Mouse (Mus musculus) heart, embryonic 15.5 days (tissue): ENCODE measurements around the gene Pth2. TPM values are rescaled to one million over a fixed set of nuclear protein-coding genes. Genes with fewer than 3 reads are reported as not detected.
A peak's percentile ranks its signal among the peaks of the same experiment; 100 is the strongest.
"Not testable (repeated sequence)": the region's sequence is repeated elsewhere in the genome, so short reads cannot be mapped to it uniquely, and the experiment has no call there.

Experiments
- ATAC-seq: fragments of 200-750 bp; cut with Nextera tagmentation; replicated peaks from 2 replicates; pipeline ENCODE4 v1.8.0; 2017; ENCODE audit warnings: low read depth, moderate TSS enrichment; ENCODE audit not compliant: insufficient number of reproducible peaks, insufficient read depth, low FRiP score
- H3K27ac ChIP-seq: fragments of 300-500 bp; sonication (generic); 2 replicates; pipeline ENCODE4 v1.5.1; 2015; ENCODE audit warnings: mild to moderate bottlenecking, inconsistent platforms
- H3K27me3 ChIP-seq: fragments of 300-500 bp; sonication (generic); 2 replicates; pipeline ENCODE4 v1.6.1; 2015; ENCODE audit warnings: inconsistent platforms
- H3K36me3 ChIP-seq: fragments of 300-500 bp; sonication (generic); 2 replicates; pipeline ENCODE4 v1.6.1; 2015; ENCODE audit warnings: mild to moderate bottlenecking, inconsistent platforms
- H3K4me1 ChIP-seq: fragments of 300-500 bp; sonication (generic); replicated peaks from 2 replicates; pipeline ENCODE4 v1.6.1; 2015; ENCODE audit warnings: inconsistent platforms
- H3K4me2 ChIP-seq: fragments of 300-500 bp; sonication (generic); 2 replicates; pipeline ENCODE4 v1.6.1; 2015; ENCODE audit warnings: inconsistent platforms, mild to moderate bottlenecking, moderate library complexity
- H3K4me3 ChIP-seq: fragments of 300-500 bp; sonication (generic); 2 replicates; pipeline ENCODE4 v1.5.1; 2015; ENCODE audit warnings: mild to moderate bottlenecking, inconsistent platforms
- H3K9ac ChIP-seq: fragments of 300-500 bp; sonication (generic); 2 replicates; pipeline ENCODE4 v1.6.1; 2015; ENCODE audit warnings: mild to moderate bottlenecking, inconsistent platforms
- H3K9me3 ChIP-seq: fragments of 300-500 bp; sonication (generic); replicated peaks from 2 replicates; pipeline ENCODE4 v1.6.1; 2016; ENCODE audit warnings: inconsistent platforms
- WGBS: fragments of 180-500 bp; shearing (Covaris S2); methylation state at CpG from one replicate; pipeline ENCODE4 v1.1.7; 2015; ENCODE audit warnings: mixed read lengths; 5-methylcytosine and 5-hydroxymethylcytosine counted together
- polyA plus RNA-seq: library from polyadenylated mRNA; unstranded; fragments of >200 nt; fragmentation: Nextera tagmentation; extraction: Ambion mirVana; gene quantifications from 2 replicates; pipeline ENCODE4 v1.2.1, GENCODE M21; 2015

Gene Pth2
- polyA plus RNA-seq, 1 experiment from 2014 or later, result not detected

- ATAC-seq, result no peak
- WGBS, result 72% methylated on average over 9 of the region's 9 CpGs
- Histone ChIP-seq H3K4me1 (peaks cover 20% of the 10 kb centered on the region), H3K9ac (no peak overlapping the region), H3K4me3 (no peak overlapping the region), H3K27me3 (peaks cover 59% of the 10 kb centered on the region), H3K4me2 (no peak overlapping the region), H3K36me3 (peaks cover 10% of the 10 kb centered on the region; the same call in 1 of the 2 replicates), H3K27ac (no peak overlapping the region), H3K9me3 (no peaks in the 10 kb centered on the region)
These were observed 17.7 kb upstream of the Pth2 start for GRCm38 (mm10) chr7:45162996-45163615.

GRCm38 (mm10) chr7:45163735-45164490, 16.9 kb upstream of the Pth2 start, which contains the start of gene Slc17a7:
TSS of gene Slc17a7 (plus strand) at chr7:45163949.
- H3K9me3 ChIP-seq, result no peaks in the 10 kb centered on the region
- WGBS, result 3% methylated on average over 41 of the region's 41 CpGs
- H3K27me3 ChIP-seq, result peaks cover 67% of the 10 kb centered on the region
- peaks cover 6% of the 10 kb centered on the region; the same call in 1 of the 2 replicates for H3K36me3 ChIP-seq
- ATAC-seq, result no peak
- peak within 1 kb of the TSS; percentile 65 for H3K4me2 ChIP-seq
- peak within 1 kb of the TSS; percentile 26 for H3K9ac ChIP-seq
- peak within 1 kb of the TSS; percentile 43 for H3K4me3 ChIP-seq
- H3K4me1 ChIP-seq, result peaks cover 20% of the 10 kb centered on the region
- no peak within 1 kb of the TSS for H3K27ac ChIP-seq

GRCm38 (mm10) chr7:45164833-45165232, 16.0 kb upstream of the Pth2 start:
- Histone ChIP-seq H3K27ac (no peak overlapping the region), H3K4me2 (0 out of 2 replicates have a peak overlapping the region, but pooled peaks have one; percentile 65), H3K9me3 (peaks cover 8% of the 10 kb centered on the region), H3K36me3 (0 out of 2 replicates have a peak, but pooled peaks cover under 1% of the 10 kb centered on the region), H3K4me3 (no peak overlapping the region), H3K4me1 (peaks cover 20% of the 10 kb centered on the region), H3K9ac (no peak overlapping the region), H3K27me3 (peaks cover 76% of the 10 kb centered on the region)
- 42% methylated on average over 5 of the region's 5 CpGs for WGBS
- ATAC-seq, result no peak

- no peak for ATAC-seq
- no peak overlapping the region for H3K4me3 ChIP-seq
These were observed 15.1 kb upstream of the Pth2 start for GRCm38 (mm10) chr7:45165701-45166100.

GRCm38 (mm10) chr7:45166950-45167401, 13.8 kb upstream of the Pth2 start:
- Histone ChIP-seq H3K27me3 (peaks cover 86% of the 10 kb centered on the region), H3K4me2 (no peak overlapping the region), H3K4me1 (peaks cover 18% of the 10 kb centered on the region), H3K9ac (no peak overlapping the region), H3K27ac (no peak overlapping the region), H3K9me3 (peaks cover 17% of the 10 kb centered on the region), H3K4me3 (no peak overlapping the region), H3K36me3 (0 out of 2 replicates have a peak, but pooled peaks cover 5% of the 10 kb centered on the region)
- no peak for ATAC-seq
- 25% methylated on average over 10 of the region's 10 CpGs for WGBS

More at GRCm38 (mm10) chr7:45165701-45166100, 15.1 kb upstream of the Pth2 start:
- Histone ChIP-seq H3K36me3 (0 out of 2 replicates have a peak, but pooled peaks cover 5% of the 10 kb centered on the region), H3K9me3 (peaks cover 16% of the 10 kb centered on the region), H3K4me1 (peaks cover 20% of the 10 kb centered on the region), H3K27ac (no peak overlapping the region), H3K27me3 (peaks cover 80% of the 10 kb centered on the region), H3K9ac (no peak overlapping the region), H3K4me2 (no peak overlapping the region)
- 54% methylated on average over 11 of the region's 11 CpGs for WGBS

- 0 out of 2 replicates have a peak, but pooled peaks cover 5% of the 10 kb centered on the region for H3K36me3 ChIP-seq
- ATAC-seq, result no peak
- WGBS, result 4% methylated on average over 19 of the region's 19 CpGs
- no peak overlapping the region for H3K4me2 ChIP-seq
- no peak overlapping the region for H3K4me3 ChIP-seq
- peaks cover 12% of the 10 kb centered on the region for H3K4me1 ChIP-seq
- H3K27ac ChIP-seq, result no peak overlapping the region
- H3K9ac ChIP-seq, result no peak overlapping the region
- peaks cover 18% of the 10 kb centered on the region for H3K9me3 ChIP-seq
- H3K27me3 ChIP-seq, result peaks cover 80% of the 10 kb centered on the region
These were observed 12.9 kb upstream of the Pth2 start for GRCm38 (mm10) chr7:45167761-45168445.

GRCm38 (mm10) chr7:45168656-45169055, 12.1 kb upstream of the Pth2 start:
- H3K4me1 ChIP-seq, result peaks cover 11% of the 10 kb centered on the region
- H3K9me3 ChIP-seq, result peaks cover 18% of the 10 kb centered on the region
- no peak overlapping the region for H3K27ac ChIP-seq
- WGBS, result 11% methylated on average over 24 of the region's 24 CpGs
- H3K4me2 ChIP-seq, result no peak overlapping the region
- H3K4me3 ChIP-seq, result 0 out of 2 replicates have a peak overlapping the region, but pooled peaks have one; percentile 7
- ATAC-seq, result no peak
- H3K36me3 ChIP-seq, result 0 out of 2 replicates have a peak, but pooled peaks cover 5% of the 10 kb centered on the region
- no peak overlapping the region for H3K9ac ChIP-seq
- peaks cover 77% of the 10 kb centered on the region for H3K27me3 ChIP-seq

- no peak for ATAC-seq
- no peak overlapping the region for H3K4me3 ChIP-seq
- H3K4me1 ChIP-seq, result peaks cover 6% of the 10 kb centered on the region; the same call in 1 of the 2 replicates
- 90% methylated on average over 3 of the region's 3 CpGs for WGBS
- H3K36me3 ChIP-seq, result 0 out of 2 replicates have a peak, but pooled peaks cover 5% of the 10 kb centered on the region
- H3K9ac ChIP-seq, result no peak overlapping the region
- H3K27ac ChIP-seq, result no peak overlapping the region
- H3K9me3 ChIP-seq, result peaks cover 18% of the 10 kb centered on the region
- H3K4me2 ChIP-seq, result no peak overlapping the region
- peaks cover 76% of the 10 kb centered on the region for H3K27me3 ChIP-seq
These were observed 11.3 kb upstream of the Pth2 start for GRCm38 (mm10) chr7:45169495-45169894.

- Histone ChIP-seq H3K4me1 (peaks cover 12% of the 10 kb centered on the region), H3K4me3 (no peak overlapping the region), H3K9ac (no peak overlapping the region), H3K27ac (no peak overlapping the region), H3K27me3 (peaks cover 76% of the 10 kb centered on the region), H3K9me3 (peaks cover 18% of the 10 kb centered on the region), H3K36me3 (0 out of 2 replicates have a peak, but pooled peaks cover 5% of the 10 kb centered on the region), H3K4me2 (no peak overlapping the region)
- ATAC-seq, result no peak
- WGBS, result 59% methylated on average over 7 of the region's 7 CpGs
These were observed 7.8 kb upstream of the Pth2 start for GRCm38 (mm10) chr7:45172974-45173373.

- H3K4me3 ChIP-seq, H3K27ac ChIP-seq, H3K36me3 ChIP-seq, H3K4me2 ChIP-seq, ATAC-seq, H3K9ac ChIP-seq: not testable (repeated sequence)
- peaks cover 76% of the 10 kb centered on the region for H3K27me3 ChIP-seq
- H3K9me3 ChIP-seq, result peaks cover 18% of the 10 kb centered on the region
- 55% methylated on average over 1 of the region's 1 CpGs for WGBS
- peaks cover 12% of the 10 kb centered on the region for H3K4me1 ChIP-seq
These were observed 7.0 kb upstream of the Pth2 start for GRCm38 (mm10) chr7:45173772-45174171.
